Mouse (Mus musculus): ENCODE measurements at regions not wholly inside any gene's neighbourhood (a gene's known extent, or its start where the extent isn't known, plus 50 kb on each side); places are given as distances from the start of the nearest gene placed in this dataset.

DNA sequence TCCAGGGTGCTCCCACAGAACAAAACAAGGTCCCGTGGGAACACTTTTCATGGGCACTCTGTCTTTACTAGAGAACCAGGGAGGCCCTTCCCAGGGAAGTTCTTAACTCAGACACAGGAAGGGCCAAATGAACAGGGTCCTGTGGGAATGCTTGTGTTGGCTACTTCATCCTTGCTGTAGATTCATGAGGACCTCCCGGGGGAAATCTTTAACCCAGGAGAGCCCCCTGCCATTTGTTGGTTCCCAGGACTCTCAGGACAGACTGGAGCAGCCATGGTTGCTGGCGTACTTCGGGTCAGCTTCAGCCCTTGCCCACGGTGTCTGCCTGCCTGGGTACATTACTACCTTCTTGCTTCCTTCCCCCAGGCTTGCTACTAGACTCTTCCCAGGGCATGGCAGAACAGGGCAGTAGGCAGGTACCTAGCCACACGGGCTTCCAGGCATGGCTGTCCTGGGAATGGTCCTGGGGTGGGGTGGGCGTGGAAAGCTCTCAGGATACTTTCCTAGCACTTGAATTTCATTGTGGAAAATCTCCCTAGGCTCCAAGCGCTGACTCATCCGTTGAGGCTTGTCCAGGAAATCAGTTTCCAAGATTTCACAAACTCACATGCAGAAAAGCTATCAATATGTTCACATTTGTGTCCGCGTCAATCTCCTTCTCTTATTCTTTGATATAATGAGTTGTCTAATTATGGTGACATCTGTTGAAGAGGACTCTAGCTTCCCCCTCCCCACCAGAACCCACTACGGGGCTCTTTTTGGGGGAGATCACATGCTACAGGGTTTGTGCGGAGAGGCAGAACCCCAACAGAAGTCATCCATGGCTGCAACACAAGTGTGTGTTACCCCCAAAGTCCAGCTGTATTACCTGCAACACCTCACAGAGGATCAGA lies 148.6 kb downstream of the Sec61b start:
- no peak for DNase-seq (ENCODE audit: inconsistent age in 2 of 2, low spot score in 1 of 2)

- no peak for DNase-seq (ENCODE audit: inconsistent age in 2 of 2, low spot score in 1 of 2)
Measured at GRCm38 (mm10) chr4:47630006-47630405, 155.5 kb downstream of the Sec61b start.

GRCm38 (mm10) chr4:47630427-47630826 lies 156.0 kb downstream of the Sec61b start:
- no peak for DNase-seq (ENCODE audit: inconsistent age in 2 of 2, low spot score in 1 of 2)

- DNase-seq (ENCODE audit: inconsistent age in 2 of 2, low spot score in 1 of 2), result no peak
Measured at GRCm38 (mm10) chr4:47638876-47639494, 164.5 kb downstream of the Sec61b start.

DNA sequence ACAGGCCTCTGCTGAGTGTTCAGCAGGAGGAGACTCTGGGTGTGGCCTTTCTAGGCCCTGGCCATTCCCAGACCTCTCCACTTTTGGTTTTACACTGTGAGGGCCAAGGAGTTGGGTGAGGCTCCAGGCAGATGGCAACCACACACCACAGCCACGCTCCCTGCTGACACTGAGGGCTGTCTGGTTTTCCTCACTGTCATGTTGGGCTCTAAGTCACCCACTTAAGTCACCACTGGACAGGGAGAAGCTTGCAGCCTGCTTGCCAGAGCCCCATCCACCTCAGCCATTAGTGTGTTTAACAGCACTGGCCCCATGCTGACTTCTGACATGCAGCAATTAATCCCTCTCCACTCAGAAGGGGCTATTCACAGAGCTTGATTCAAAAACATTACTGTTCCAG lies 170.6 kb downstream of the Sec61b start:
- DNase-seq (ENCODE audit: inconsistent age in 2 of 2, low spot score in 1 of 2), result peak; percentile 17 to 35

DNA sequence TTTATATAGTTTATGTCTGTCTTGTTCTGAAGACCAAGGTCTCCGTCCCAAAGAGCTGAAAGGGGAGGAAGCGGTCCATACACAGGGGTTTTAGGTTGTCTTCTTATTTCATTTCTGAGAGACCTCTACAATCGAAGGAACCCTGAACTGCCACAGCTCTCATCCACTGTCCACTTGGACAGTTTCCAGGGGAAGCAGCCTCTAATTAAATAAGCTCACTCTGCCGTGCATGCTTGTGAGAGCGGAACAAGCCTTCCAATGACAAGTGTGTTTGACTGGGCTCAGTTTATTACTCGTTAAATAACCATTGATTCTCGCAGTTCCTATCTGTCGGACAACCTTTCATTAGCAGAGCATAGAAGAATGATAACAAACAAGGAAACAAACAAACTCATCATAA lies 174.2 kb downstream of the Sec61b start:
- no peak for DNase-seq (ENCODE audit: inconsistent age in 2 of 2, low spot score in 1 of 2)

- no peak for DNase-seq (ENCODE audit: inconsistent age in 2 of 2, low spot score in 1 of 2)
Measured at GRCm38 (mm10) chr4:47649951-47650350, 175.5 kb downstream of the Sec61b start.

DNA sequence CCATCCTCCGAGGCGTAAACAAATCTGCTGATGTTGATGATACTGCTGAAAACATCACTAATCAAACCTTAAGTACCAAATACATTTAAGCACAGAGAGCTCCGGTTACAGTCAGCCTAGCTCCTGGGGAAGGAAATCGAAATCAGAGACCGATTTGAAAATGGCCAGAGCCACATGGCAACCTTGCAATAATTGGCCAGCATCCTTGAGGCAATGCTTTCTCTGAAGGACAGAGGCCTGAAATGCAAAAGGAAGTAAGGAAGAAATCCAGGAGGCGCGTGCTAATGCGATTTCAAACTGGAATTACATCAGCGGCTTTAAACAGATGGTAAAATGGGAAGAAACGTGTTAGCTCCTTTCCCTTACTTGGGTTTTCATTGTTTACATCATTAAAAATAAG lies 177.1 kb downstream of the Sec61b start:
- no peak for DNase-seq (ENCODE audit: inconsistent age in 2 of 2, low spot score in 1 of 2)

- DNase-seq (ENCODE audit: inconsistent age in 2 of 2, low spot score in 1 of 2), result no peak
Measured at GRCm38 (mm10) chr4:47653143-47653542, 178.7 kb downstream of the Sec61b start.

GRCm38 (mm10) chr4:47669519-47669918 lies 195.1 kb downstream of the Sec61b start:
- DNase-seq (ENCODE audit: inconsistent age in 2 of 2, low spot score in 1 of 2), result no peak

- DNase-seq (ENCODE audit: inconsistent age in 2 of 2, low spot score in 1 of 2), result peak; percentile 55 to 65
Measured at GRCm38 (mm10) chr4:47670476-47670875, 196.0 kb downstream of the Sec61b start.

DNA sequence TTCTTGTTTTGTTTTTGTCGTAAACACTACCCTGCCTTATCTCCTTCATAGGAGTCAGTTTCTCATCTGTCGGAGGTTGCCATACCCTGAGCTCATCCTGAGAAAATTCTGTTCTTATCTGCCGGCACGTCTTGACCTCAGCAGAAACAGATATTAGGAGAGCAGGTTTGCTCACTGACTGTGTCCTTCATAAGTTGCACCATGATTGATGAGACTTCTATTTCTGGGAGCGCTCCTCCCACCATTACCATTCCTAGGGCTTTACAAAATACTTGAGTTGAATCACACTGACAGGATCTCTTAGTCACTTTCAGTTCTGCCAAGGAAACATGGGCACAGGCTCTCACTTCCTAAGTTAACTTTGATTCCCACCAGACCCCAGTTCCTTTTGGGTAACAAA lies 196.9 kb downstream of the Sec61b start:
- DNase-seq (ENCODE audit: inconsistent age in 2 of 2, low spot score in 1 of 2), result peak; percentile 77 to 88

DNA sequence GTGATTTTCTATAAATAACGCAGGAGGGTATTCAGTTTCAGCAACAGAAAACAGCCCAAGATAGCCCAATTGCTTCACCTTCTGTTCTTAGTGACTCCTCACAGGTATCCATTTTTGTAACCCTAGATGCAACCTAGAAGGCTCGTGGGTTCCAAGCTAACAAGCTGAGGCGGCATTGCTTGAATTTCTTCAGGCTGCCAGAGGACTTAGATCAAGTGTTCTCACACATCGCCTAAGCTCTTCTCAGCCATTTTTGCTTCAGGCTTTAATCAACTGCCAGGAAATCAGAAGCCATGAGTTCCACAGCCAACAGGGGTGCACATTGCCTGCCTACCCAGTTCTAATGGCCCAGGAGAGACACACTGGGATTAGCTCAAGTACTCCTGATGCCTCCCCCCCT lies 206.7 kb downstream of the Sec61b start:
- DNase-seq (ENCODE audit: inconsistent age in 2 of 2, low spot score in 1 of 2), result no peak

DNA sequence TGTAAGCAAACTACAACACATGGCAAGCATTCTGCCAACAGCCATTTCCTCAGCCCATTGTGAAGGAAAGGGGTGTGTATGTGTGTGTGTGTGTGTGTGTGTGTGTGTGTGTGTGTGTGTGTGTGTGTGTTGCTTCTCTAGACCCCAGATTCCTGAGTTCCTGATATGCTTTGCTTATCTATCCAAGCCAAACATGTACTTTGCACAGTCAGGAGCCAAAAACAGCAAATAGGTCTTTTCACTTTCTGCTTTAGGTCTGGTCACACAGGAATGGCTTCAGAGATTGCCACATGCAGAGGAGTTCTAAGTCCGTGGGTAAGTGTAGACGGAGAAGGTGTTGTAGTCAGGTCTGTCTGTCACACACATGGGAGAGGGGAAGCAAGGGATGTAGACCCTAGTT lies 216.7 kb downstream of the Sec61b start:
- no peak for DNase-seq (ENCODE audit: inconsistent age in 2 of 2, low spot score in 1 of 2)

GRCm38 (mm10) chr4:47692654-47693053 lies 218.2 kb downstream of the Sec61b start:
- DNase-seq (ENCODE audit: inconsistent age in 2 of 2, low spot score in 1 of 2), result no peak

GRCm38 (mm10) chr4:47693221-47693620 lies 218.8 kb downstream of the Sec61b start:
- no peak for DNase-seq (ENCODE audit: inconsistent age in 2 of 2, low spot score in 1 of 2)

GRCm38 (mm10) chr4:47697071-47697470 lies 222.6 kb downstream of the Sec61b start:
- no peak for DNase-seq (ENCODE audit: inconsistent age in 2 of 2, low spot score in 1 of 2)

- DNase-seq (ENCODE audit: inconsistent age in 2 of 2, low spot score in 1 of 2), result no peak
Measured at GRCm38 (mm10) chr4:47698514-47698913, 224.1 kb downstream of the Sec61b start.

DNA sequence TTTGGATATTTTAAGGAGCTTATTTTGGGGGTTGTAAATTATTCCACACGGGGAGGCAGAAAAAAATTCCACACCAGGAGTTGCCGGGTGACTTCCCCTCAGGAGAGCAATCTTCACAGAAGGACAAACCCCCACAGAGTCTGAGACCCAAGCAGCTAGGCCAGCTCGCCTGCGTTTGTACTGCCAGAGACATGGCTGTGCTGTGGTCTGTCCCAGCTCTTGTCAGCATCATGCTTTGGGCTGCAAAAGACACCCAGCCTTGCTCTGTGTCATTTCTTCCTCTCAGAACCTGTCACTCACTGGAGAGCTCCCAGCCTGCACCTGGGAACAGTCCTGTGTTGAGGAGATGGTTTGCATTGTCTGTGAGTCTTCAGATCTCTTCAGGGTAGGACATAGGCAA lies 224.5 kb downstream of the Sec61b start:
- DNase-seq (ENCODE audit: inconsistent age in 2 of 2, low spot score in 1 of 2), result no peak

DNA sequence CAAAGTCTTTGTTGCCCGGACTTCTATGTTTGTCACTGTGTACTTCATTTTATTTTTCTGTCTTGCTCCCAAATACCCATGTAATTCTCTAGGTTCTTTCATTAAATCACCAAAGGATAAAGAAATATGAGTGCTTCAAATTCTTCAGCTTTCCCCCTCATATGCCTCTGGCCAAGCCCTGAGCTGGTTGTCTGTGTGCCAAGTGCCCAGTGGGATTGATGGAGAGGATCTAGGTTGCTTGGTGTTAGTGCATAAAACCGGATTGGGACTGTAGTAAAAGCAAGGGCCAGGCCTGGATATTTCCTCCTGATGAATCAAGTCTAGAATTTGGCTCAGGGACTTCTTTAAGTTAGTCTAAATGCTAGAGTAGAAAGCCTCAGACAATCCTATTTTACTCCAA lies 229.0 kb downstream of the Sec61b start:
- no peak for DNase-seq (ENCODE audit: inconsistent age in 2 of 2, low spot score in 1 of 2)

- DNase-seq (ENCODE audit: inconsistent age in 2 of 2, low spot score in 1 of 2), result no peak
Measured at GRCm38 (mm10) chr4:47704607-47705006, 230.1 kb downstream of the Sec61b start.

DNA sequence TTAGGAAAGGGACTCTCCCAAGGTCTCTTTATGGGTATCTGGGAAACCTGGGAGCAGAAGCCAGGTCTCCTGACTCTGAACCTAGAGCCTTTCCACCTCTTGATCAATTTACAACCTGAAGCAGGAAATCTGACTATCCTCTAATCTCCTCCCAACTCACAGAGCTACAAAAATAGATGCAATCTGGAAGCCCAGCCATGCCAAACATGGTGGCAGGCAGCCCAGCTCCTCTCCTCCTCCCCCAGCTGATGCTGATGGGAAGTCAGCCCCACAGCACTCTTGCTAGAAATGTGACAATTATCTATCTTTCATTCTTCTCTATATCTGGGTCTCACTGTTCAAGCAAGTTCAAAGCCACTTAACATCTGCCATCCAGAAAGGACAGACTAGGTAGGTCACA lies 233.5 kb downstream of the Sec61b start:
- no peak for DNase-seq (ENCODE audit: inconsistent age in 2 of 2, low spot score in 1 of 2)

GRCm38 (mm10) chr4:47713387-47713786 lies 238.9 kb downstream of the Sec61b start:
- peak; percentile 22 to 47 for DNase-seq (ENCODE audit: inconsistent age in 2 of 2, low spot score in 1 of 2)

Measured in adrenal gland, adult (tissue).